ENCODE assay signal across 26 mouse cellular contexts in the genomic region with DNA sequence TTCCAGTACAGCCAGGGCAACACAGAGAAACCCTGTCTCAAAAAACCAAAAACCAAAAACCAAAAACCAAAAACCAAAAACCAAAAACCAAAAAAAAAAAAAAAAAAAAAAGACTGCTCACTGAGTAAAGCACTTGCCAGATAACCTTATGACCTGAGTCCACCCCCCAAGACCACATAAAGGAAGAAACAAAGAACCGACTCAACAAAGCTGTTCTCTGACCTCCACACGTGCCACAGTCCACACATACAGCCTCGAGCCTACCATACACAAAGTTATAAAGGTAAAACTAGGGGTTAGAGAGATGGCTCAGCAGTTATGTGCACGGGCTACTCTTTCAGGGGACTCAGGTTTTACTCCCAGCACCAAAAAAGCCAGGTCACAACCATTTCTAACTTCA. TPM values are rescaled to one million over a fixed set of nuclear protein-coding genes. Genes with fewer than 3 reads are reported as not detected.
"Had no signal": no experiment of that assay in that cellular context is flagged by ENCODE, and none has a peak within 500 bp of the region (broad histone marks: within the 10 kb centered on the region; RNA-seq: fewer than 3 reads in every experiment).

No protein-coding gene starts in this region.

- H3K27ac ChIP-seq: embryonic facial prominence, embryonic 10.5 days; embryonic facial prominence, embryonic 12.5 days; embryonic facial prominence, embryonic 13.5 days; embryonic facial prominence, embryonic 15.5 days; forebrain, embryonic 10.5 days; forebrain, embryonic 12.5 days; forebrain, embryonic 13.5 days; forebrain, embryonic 15.5 days; heart, adult 2 months; heart, embryonic 10.5 days had no signal

- ATAC-seq: forebrain, embryonic 13.5 days; forebrain, embryonic 14.5 days; forebrain, embryonic 15.5 days; forebrain, embryonic 16.5 days; forebrain, postnatal 0 days had no signal

- H3K4me2 ChIP-seq: embryonic facial prominence, embryonic 12.5 days; embryonic facial prominence, embryonic 13.5 days; embryonic facial prominence, embryonic 15.5 days; forebrain, embryonic 12.5 days; forebrain, embryonic 13.5 days; forebrain, embryonic 15.5 days had no signal

- H3K4me3 ChIP-seq: embryonic facial prominence, embryonic 10.5 days; embryonic facial prominence, embryonic 12.5 days; embryonic facial prominence, embryonic 13.5 days; embryonic facial prominence, embryonic 15.5 days; erythroblast, embryonic 14.5 days; forebrain, embryonic 10.5 days; forebrain, embryonic 12.5 days; forebrain, embryonic 13.5 days; forebrain, embryonic 15.5 days; heart, adult 2 months; heart, embryonic 10.5 days had no signal

- H3K27me3 ChIP-seq: embryonic facial prominence, embryonic 12.5 days; embryonic facial prominence, embryonic 13.5 days; embryonic facial prominence, embryonic 15.5 days; forebrain, embryonic 12.5 days; forebrain, embryonic 13.5 days; forebrain, embryonic 15.5 days had no signal

- H3K4me1 ChIP-seq: forebrain, embryonic 12.5 days; forebrain, embryonic 15.5 days had no signal

- H3K9ac ChIP-seq: embryonic facial prominence, embryonic 12.5 days; embryonic facial prominence, embryonic 13.5 days; embryonic facial prominence, embryonic 15.5 days; forebrain, embryonic 12.5 days; forebrain, embryonic 13.5 days; forebrain, embryonic 15.5 days; forebrain, postnatal 0 days had no signal

- DNase-seq: cerebellum, adult 2 months; cerebellum, adult 8-10 months; cerebellum, adult 9-10 months; cerebellum, postnatal 14 days; cerebellum, postnatal 25 days; cerebellum, postnatal 36 days; embryo, embryonic 11 days; forebrain, postnatal 0 days; gastrocnemius, postnatal 14 days; gastrocnemius, postnatal 25 days; gastrocnemius, postnatal 36 days; heart, adult 11 months; heart, adult 18-20 months; heart, adult 2 months had no signal

- H3K9me3 ChIP-seq: embryonic facial prominence, embryonic 10.5 days; embryonic facial prominence, embryonic 12.5 days; embryonic facial prominence, embryonic 13.5 days; embryonic facial prominence, embryonic 15.5 days; forebrain, embryonic 10.5 days; forebrain, embryonic 12.5 days; forebrain, embryonic 13.5 days; forebrain, embryonic 15.5 days; heart, embryonic 10.5 days had no signal

RNA-seq across cellular contexts. Expression of gene Decr2, which starts 37.4 kb away (rescaled TPM):
- polyA plus RNA-seq: erythroblast, embryonic 14.5 days had no signal
